Mouse (Mus musculus) hindbrain, embryonic 16.5 days (tissue): ENCODE results near the gene Rps6ka5. TPM values are rescaled to one million over a fixed set of nuclear protein-coding genes. Genes with fewer than 3 reads are reported as not detected.

Experiments
- ATAC-seq: fragments of 200-750 bp; cut with Nextera tagmentation; 2 replicates; pipeline ENCODE4 v1.8.0; 2017; ENCODE audit warnings: moderate TSS enrichment, moderate library complexity
- H3K27ac ChIP-seq: fragments of 300-500 bp; sonication (generic); 2 replicates; pipeline ENCODE4 v1.5.1; 2014; ENCODE audit warnings: low read depth, mild to moderate bottlenecking, control low read depth, low read length, moderate library complexity
- H3K27me3 ChIP-seq: fragments of 300-500 bp; sonication (generic); replicated peaks from 2 replicates; pipeline ENCODE4 v1.6.1; 2014; ENCODE audit warnings: low read length; ENCODE audit not compliant: control insufficient read depth, insufficient read depth
- H3K36me3 ChIP-seq: fragments of 300-500 bp; sonication (generic); 2 replicates; pipeline ENCODE4 v1.6.1; 2014; ENCODE audit warnings: mild to moderate bottlenecking, low read length, moderate library complexity, mixed read lengths; ENCODE audit not compliant: control insufficient read depth, insufficient read depth
- H3K4me1 ChIP-seq: fragments of 300-500 bp; sonication (generic); 2 replicates; pipeline ENCODE4 v1.6.1; 2014; ENCODE audit warnings: low read depth, low read length; ENCODE audit not compliant: control insufficient read depth, insufficient read depth
- H3K4me2 ChIP-seq: fragments of 300-500 bp; sonication (generic); 2 replicates; pipeline ENCODE4 v1.6.1; 2014; ENCODE audit warnings: mild to moderate bottlenecking, low read length, control low read depth, moderate library complexity
- H3K4me3 ChIP-seq: fragments of 300-500 bp; sonication (generic); 2 replicates; pipeline ENCODE4 v1.5.1; 2014; ENCODE audit warnings: mild to moderate bottlenecking, low read length, control low read depth, moderate library complexity
- H3K9ac ChIP-seq: fragments of 300-500 bp; sonication (generic); 2 replicates; pipeline ENCODE4 v1.6.1; 2014; ENCODE audit warnings: low read depth, mild to moderate bottlenecking, control low read depth, low read length, moderate library complexity
- H3K9me3 ChIP-seq: fragments of 300-500 bp; sonication (generic); 2 replicates; pipeline ENCODE4 v1.6.1; 2014; ENCODE audit warnings: mild to moderate bottlenecking, low read length, moderate library complexity; ENCODE audit not compliant: control insufficient read depth
- WGBS: fragments of 180-500 bp; shearing (Covaris S2); extraction: QIAGEN DNeasy Blood & Tissue Kit; methylation state at CpG from one replicate; pipeline ENCODE4 v1.1.7; 2014; 5-methylcytosine and 5-hydroxymethylcytosine counted together
- polyA plus RNA-seq: library from polyadenylated mRNA; unstranded; fragments of >200 nt; fragmentation: Nextera tagmentation; extraction: Ambion mirVana; gene quantifications from 2 replicates; pipeline ENCODE4 v1.2.1, GENCODE M21; 2015

The Rps6ka5 gene
- polyA plus RNA-seq, 1 experiment from 2014 or later = 5.7 TPM

GRCm38 (mm10) chr12:100517371-100517770 lies 209.4 kb downstream of the Rps6ka5 start:
- WGBS = 91% methylated on average over 9 of the region's 9 CpGs
- no peak overlapping the region for H3K27ac ChIP-seq
- peaks cover 20% of the 10 kb centered on the region for H3K4me1 ChIP-seq
- no peaks in the 10 kb centered on the region for H3K9me3 ChIP-seq
- no peaks in the 10 kb centered on the region for H3K27me3 ChIP-seq
- H3K9ac ChIP-seq = no peak overlapping the region
- no peak overlapping the region for H3K4me3 ChIP-seq
- H3K4me2 ChIP-seq = no peak overlapping the region
- no peak for ATAC-seq
- H3K36me3 ChIP-seq = no peaks in the 10 kb centered on the region

- ATAC-seq = no peak
- Histone ChIP-seq H3K27ac (no peak overlapping the region), H3K4me3 (no peak overlapping the region), H3K27me3 (no peaks in the 10 kb centered on the region), H3K9ac (no peak overlapping the region), H3K36me3 (no peaks in the 10 kb centered on the region), H3K4me1 (peaks cover 20% of the 10 kb centered on the region), H3K9me3 (no peaks in the 10 kb centered on the region), H3K4me2 (no peak overlapping the region)
- 100% methylated on average over 1 of the region's 1 CpGs for WGBS
Measured at GRCm38 (mm10) chr12:100516161-100516838, 210.5 kb downstream of the Rps6ka5 start.

- H3K4me3 ChIP-seq = no peak overlapping the region
- H3K27ac ChIP-seq = no peak overlapping the region
- WGBS = 93% methylated on average over 4 of the region's 4 CpGs
- no peak for ATAC-seq
- no peaks in the 10 kb centered on the region for H3K27me3 ChIP-seq
- no peaks in the 10 kb centered on the region for H3K9me3 ChIP-seq
- no peaks in the 10 kb centered on the region for H3K36me3 ChIP-seq
- no peak overlapping the region for H3K9ac ChIP-seq
- H3K4me1 ChIP-seq = peaks cover 18% of the 10 kb centered on the region
- no peak overlapping the region for H3K4me2 ChIP-seq
Measured at GRCm38 (mm10) chr12:100515493-100515892, 211.3 kb downstream of the Rps6ka5 start.

DNA sequence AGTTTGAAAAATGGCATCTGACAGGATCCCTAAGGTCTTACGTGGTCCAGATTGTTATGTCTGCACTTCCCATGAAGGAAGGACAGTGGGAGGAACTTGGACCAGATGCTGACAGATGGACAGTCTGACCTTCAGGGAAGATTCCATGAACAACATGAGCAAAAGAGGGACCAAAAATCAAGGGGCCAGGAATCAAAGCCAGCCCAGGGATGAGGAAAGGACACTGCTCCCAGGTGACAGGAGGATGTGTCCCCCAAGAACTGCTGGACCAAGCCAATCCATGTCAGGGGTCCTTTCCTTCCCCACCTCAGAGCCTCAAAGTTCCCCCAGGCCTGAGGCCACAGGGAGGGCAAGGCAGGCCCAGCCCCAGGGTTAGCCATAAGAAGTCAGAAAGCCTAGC lies 212.2 kb downstream of the Rps6ka5 start:
- Histone ChIP-seq H3K36me3 (no peaks in the 10 kb centered on the region), H3K4me3 (no peak overlapping the region), H3K9ac (no peak overlapping the region), H3K4me2 (no peak overlapping the region), H3K27ac (no peak overlapping the region), H3K9me3 (no peaks in the 10 kb centered on the region), H3K4me1 (peaks cover 16% of the 10 kb centered on the region), H3K27me3 (no peaks in the 10 kb centered on the region)
- ATAC-seq = no peak
- WGBS = 78% methylated on average over 1 of the region's 1 CpGs

- H3K9me3 ChIP-seq = no peaks in the 10 kb centered on the region
- no peak overlapping the region for H3K9ac ChIP-seq
- H3K4me1 ChIP-seq = peaks cover 2% of the 10 kb centered on the region
- WGBS = 94% methylated on average over 5 of the region's 5 CpGs
- H3K27me3 ChIP-seq = no peaks in the 10 kb centered on the region
- H3K36me3 ChIP-seq = no peaks in the 10 kb centered on the region
- no peak overlapping the region for H3K4me3 ChIP-seq
- H3K27ac ChIP-seq = no peak overlapping the region
- H3K4me2 ChIP-seq = no peak overlapping the region
- no peak for ATAC-seq
Measured at GRCm38 (mm10) chr12:100513131-100513530, 213.7 kb downstream of the Rps6ka5 start.

- H3K4me2 ChIP-seq = no peak overlapping the region
- H3K4me1 ChIP-seq = no peaks in the 10 kb centered on the region; the same call in 1 of the 2 replicates
- H3K27ac ChIP-seq = no peak overlapping the region
- WGBS = 77% methylated on average over 9 of the region's 9 CpGs
- no peaks in the 10 kb centered on the region for H3K36me3 ChIP-seq
- no peaks in the 10 kb centered on the region for H3K9me3 ChIP-seq
- no peak for ATAC-seq
- H3K4me3 ChIP-seq = no peak overlapping the region
- H3K9ac ChIP-seq = no peak overlapping the region
- no peaks in the 10 kb centered on the region for H3K27me3 ChIP-seq
Measured at GRCm38 (mm10) chr12:100512641-100513040, 214.1 kb downstream of the Rps6ka5 start.

DNA sequence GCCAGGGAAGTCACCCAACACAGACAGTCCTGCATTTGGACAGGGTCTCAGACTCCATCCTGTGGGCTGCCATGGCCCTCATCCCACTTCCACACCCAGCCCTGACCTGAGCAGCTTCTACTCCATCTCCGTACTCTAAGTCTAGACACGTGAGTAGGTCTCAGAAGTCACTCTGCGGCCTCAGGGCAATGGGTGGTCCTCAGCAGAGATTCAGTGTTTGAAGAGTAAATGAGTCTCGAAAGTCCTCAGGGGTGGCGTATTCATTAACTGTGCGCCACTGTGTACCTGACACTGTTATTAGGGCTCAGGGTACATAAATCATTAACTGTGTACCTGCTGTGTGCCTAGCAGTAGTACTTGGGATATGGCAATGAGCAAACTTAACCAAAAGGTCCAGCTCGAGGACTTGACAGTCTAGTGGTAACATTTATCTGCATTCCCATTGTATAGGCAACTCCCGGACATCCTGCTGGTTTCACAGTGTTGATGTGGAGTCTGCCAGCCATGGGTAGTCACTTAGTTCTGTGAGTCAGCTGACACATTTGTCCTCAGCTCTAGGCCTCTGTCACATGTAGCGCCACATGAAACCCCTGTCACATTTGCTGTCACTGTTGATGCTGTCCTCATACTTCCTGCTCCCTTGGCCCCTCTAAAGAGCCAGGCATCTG lies 217.0 kb downstream of the Rps6ka5 start:
- WGBS = 82% methylated on average over 9 of the region's 9 CpGs
- Histone ChIP-seq H3K27me3 (no peaks in the 10 kb centered on the region), H3K4me2 (no peak overlapping the region), H3K4me3 (no peak overlapping the region), H3K36me3 (no peaks in the 10 kb centered on the region), H3K9ac (no peak overlapping the region), H3K27ac (no peak overlapping the region), H3K9me3 (no peaks in the 10 kb centered on the region), H3K4me1 (no peaks in the 10 kb centered on the region)
- ATAC-seq = no peak

GRCm38 (mm10) chr12:100508668-100509067 lies 218.1 kb downstream of the Rps6ka5 start:
- 93% methylated on average over 5 of the region's 5 CpGs for WGBS
- no peak for ATAC-seq

DNA sequence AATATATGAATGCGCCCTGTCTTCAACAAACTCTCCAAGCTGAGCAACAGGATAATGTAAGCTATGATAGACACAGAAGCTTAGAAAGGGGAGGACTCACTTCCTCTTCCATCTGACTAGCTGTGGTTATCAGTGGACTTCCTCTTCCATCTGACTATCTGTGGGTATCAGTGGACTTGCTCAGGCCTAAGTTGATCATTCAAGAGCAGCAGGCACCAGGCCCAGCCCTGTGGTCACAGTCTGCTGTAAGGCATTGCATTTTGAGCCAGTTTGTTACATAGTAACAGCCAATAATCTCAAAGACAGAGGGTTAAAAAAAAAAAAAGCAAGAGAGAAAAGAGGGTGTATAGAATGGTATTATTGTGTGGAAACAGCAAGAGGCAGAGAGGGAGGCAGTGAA lies 221.3 kb downstream of the Rps6ka5 start:
- ATAC-seq = no peak
- no peak overlapping the region for H3K4me3 ChIP-seq
- WGBS = 100% methylated on average over 1 of the region's 1 CpGs
- H3K4me2 ChIP-seq = no peak overlapping the region
- H3K27me3 ChIP-seq = no peaks in the 10 kb centered on the region
- H3K4me1 ChIP-seq = no peaks in the 10 kb centered on the region
- H3K27ac ChIP-seq = no peak overlapping the region
- no peak overlapping the region for H3K9ac ChIP-seq
- no peaks in the 10 kb centered on the region for H3K9me3 ChIP-seq
- H3K36me3 ChIP-seq = no peaks in the 10 kb centered on the region

More at GRCm38 (mm10) chr12:100508668-100509067, 218.1 kb downstream of the Rps6ka5 start:
- no peaks in the 10 kb centered on the region for H3K4me1 ChIP-seq
- H3K36me3 ChIP-seq = no peaks in the 10 kb centered on the region
- no peaks in the 10 kb centered on the region for H3K27me3 ChIP-seq
- no peaks in the 10 kb centered on the region for H3K9me3 ChIP-seq
- no peak overlapping the region for H3K4me2 ChIP-seq
- H3K27ac ChIP-seq = no peak overlapping the region
- no peak overlapping the region for H3K9ac ChIP-seq
- H3K4me3 ChIP-seq = no peak overlapping the region
